Mouse (Mus musculus): ENCODE measurements around the gene Acsm4. TPM values are rescaled to one million over a fixed set of nuclear protein-coding genes. Genes with fewer than 3 reads are reported as not detected.

Acsm4 gene
- polyA plus RNA-seq, 1 experiment from 2014 or later = not detected

- no peak for DNase-seq (ENCODE audit: low spot score)
- WGBS = 48% methylated on average over 2 of the region's 2 CpGs
- Histone ChIP-seq H3K4me1 (replicated peaks; ENCODE audit: insufficient read depth, low read length) (no peaks in the 10 kb centered on the region), H3K27me3 (ENCODE audit: insufficient read depth, low read length) (no peaks in the 10 kb centered on the region), H3K4me3 (replicated peaks; ENCODE audit: low read depth, low read length) (no peak overlapping the region), H3K9me3 (replicated peaks; ENCODE audit: low read length) (no peaks in the 10 kb centered on the region), H3K4me2 (ENCODE audit: low read length) (no peak overlapping the region), H3K27ac (no peak overlapping the region), H3K9ac (ENCODE audit: low read depth, low read length) (no peak overlapping the region), H3K36me3 (ENCODE audit: insufficient read depth, low read length) (no peaks in the 10 kb centered on the region)
- no peak for TF ChIP-seq CTCF (IDR thresholded peaks at IDR 0.05; ENCODE audit: low read depth)
- no peak for ATAC-seq (replicated peaks; ENCODE audit: low FRiP score, low read depth)
Measured at GRCm38 (mm10) chr7:119749942-119750341, 60.1 kb downstream of the Acsm4 start.

- DNase-seq (ENCODE audit: low spot score) = no peak
- no peak for TF ChIP-seq CTCF (IDR thresholded peaks at IDR 0.05; ENCODE audit: low read depth)
- Histone ChIP-seq H3K27ac (no peak overlapping the region), H3K9me3 (replicated peaks; ENCODE audit: low read length) (no peaks in the 10 kb centered on the region), H3K36me3 (ENCODE audit: insufficient read depth, low read length) (no peaks in the 10 kb centered on the region), H3K4me3 (replicated peaks; ENCODE audit: low read depth, low read length) (no peak overlapping the region), H3K27me3 (ENCODE audit: insufficient read depth, low read length) (no peaks in the 10 kb centered on the region), H3K9ac (ENCODE audit: low read depth, low read length) (no peak overlapping the region), H3K4me2 (ENCODE audit: low read length) (no peak overlapping the region), H3K4me1 (replicated peaks; ENCODE audit: insufficient read depth, low read length) (no peaks in the 10 kb centered on the region)
- no peak for ATAC-seq (replicated peaks; ENCODE audit: low FRiP score, low read depth)
- WGBS = 81% methylated on average over 1 of the region's 1 CpGs
Measured at GRCm38 (mm10) chr7:119753696-119754095, 63.9 kb downstream of the Acsm4 start.

GRCm38 (mm10) chr7:119760527-119760951 is 70.7 kb downstream of the Acsm4 start, which contains the start of gene Acsm3:
TSS of gene Acsm3 (plus strand) at chr7:119760923.
- no peak within 1 kb of the TSS for H3K4me3 ChIP-seq (replicated peaks; ENCODE audit: low read depth, low read length)
- H3K4me2 ChIP-seq (ENCODE audit: low read length) = peak within 1 kb of the TSS; percentile 37
- 0 out of 2 replicates have a peak, but pooled peaks have one; percentile 17 for ATAC-seq (replicated peaks; ENCODE audit: low FRiP score, low read depth)

GRCm38 (mm10) chr7:119762166-119762697 is 72.4 kb downstream of the Acsm4 start:
- no peak overlapping the region for H3K27ac ChIP-seq
- DNase-seq (ENCODE audit: low spot score) = no peak
- H3K9me3 ChIP-seq (replicated peaks; ENCODE audit: low read length) = no peaks in the 10 kb centered on the region
- H3K9ac ChIP-seq (ENCODE audit: low read depth, low read length) = no peak overlapping the region
- H3K36me3 ChIP-seq (ENCODE audit: insufficient read depth, low read length) = no peaks in the 10 kb centered on the region
- no peaks in the 10 kb centered on the region for H3K27me3 ChIP-seq (ENCODE audit: insufficient read depth, low read length)
- no peak overlapping the region for H3K4me2 ChIP-seq (ENCODE audit: low read length)
- no peaks in the 10 kb centered on the region for H3K4me1 ChIP-seq (replicated peaks; ENCODE audit: insufficient read depth, low read length)
- WGBS = 45% methylated on average over 4 of the region's 4 CpGs
- H3K4me3 ChIP-seq (replicated peaks; ENCODE audit: low read depth, low read length) = no peak overlapping the region
- TF ChIP-seq CTCF (IDR thresholded peaks at IDR 0.05; ENCODE audit: low read depth) = no peak
- ATAC-seq (replicated peaks; ENCODE audit: low FRiP score, low read depth) = no peak

More at GRCm38 (mm10) chr7:119760527-119760951, 70.7 kb downstream of the Acsm4 start, which contains the start of gene Acsm3:
- Histone ChIP-seq H3K4me1 (replicated peaks; ENCODE audit: insufficient read depth, low read length) (no peaks in the 10 kb centered on the region), H3K36me3 (ENCODE audit: insufficient read depth, low read length) (no peaks in the 10 kb centered on the region), H3K9ac (ENCODE audit: low read depth, low read length) (no peak within 1 kb of the TSS), H3K27me3 (ENCODE audit: insufficient read depth, low read length) (no peaks in the 10 kb centered on the region), H3K9me3 (replicated peaks; ENCODE audit: low read length) (no peaks in the 10 kb centered on the region), H3K27ac (no peak within 1 kb of the TSS)
- WGBS = 15% methylated on average over 11 of the region's 11 CpGs
- no peak for TF ChIP-seq CTCF (IDR thresholded peaks at IDR 0.05; ENCODE audit: low read depth)
- peak; percentile 17 for DNase-seq (ENCODE audit: low spot score)

Other genes starting within 250 kb of the Acsm4 start
- 0.51 and 0.64 TPM in 2 replicates for gene Gp2, start 230.7 kb upstream of the Acsm4 start, polyA plus RNA-seq (2015; fragmentation: Nextera tagmentation; extraction: Ambion mirVana)
- gene Umod, start 210.7 kb upstream of the Acsm4 start, polyA plus RNA-seq (2015; fragmentation: Nextera tagmentation; extraction: Ambion mirVana) = 131 and 133 TPM in 2 replicates
- gene Acsm5, start 170.6 kb upstream of the Acsm4 start, polyA plus RNA-seq (2015; fragmentation: Nextera tagmentation; extraction: Ambion mirVana) = 5.0 and 6.6 TPM in 2 replicates
- gene Pdilt, start 166.5 kb upstream of the Acsm4 start, polyA plus RNA-seq (2015; fragmentation: Nextera tagmentation; extraction: Ambion mirVana) = 0.62 and 1.1 TPM in 2 replicates
- 114 and 134 TPM in 2 replicates for gene Acsm2, start 135.7 kb upstream of the Acsm4 start, polyA plus RNA-seq (2015; fragmentation: Nextera tagmentation; extraction: Ambion mirVana)
- gene Acsm1, start 83.0 kb upstream of the Acsm4 start, polyA plus RNA-seq (2015; fragmentation: Nextera tagmentation; extraction: Ambion mirVana) = 32.7 and 36.6 TPM in 2 replicates
- 60.9 and 63.5 TPM in 2 replicates for gene Thumpd1, start 30.8 kb downstream of the Acsm4 start, polyA plus RNA-seq (2015; fragmentation: Nextera tagmentation; extraction: Ambion mirVana)
- gene Acsm3, start 70.9 kb downstream of the Acsm4 start, polyA plus RNA-seq (2015; fragmentation: Nextera tagmentation; extraction: Ambion mirVana) = 0.82 and 0.99 TPM in 2 replicates
- 8.5 and 13.0 TPM in 2 replicates for gene Rexo5, start 104.0 kb downstream of the Acsm4 start, polyA plus RNA-seq (2015; fragmentation: Nextera tagmentation; extraction: Ambion mirVana)
- gene Eri2, start 104.0 kb downstream of the Acsm4 start, polyA plus RNA-seq (2015; fragmentation: Nextera tagmentation; extraction: Ambion mirVana) = 15.8 and 16.4 TPM in 2 replicates
- gene Lyrm1, start 205.8 kb downstream of the Acsm4 start, polyA plus RNA-seq (2015; fragmentation: Nextera tagmentation; extraction: Ambion mirVana) = 8.5 and 9.3 TPM in 2 replicates
- gene Dcun1d3, start 206.3 kb downstream of the Acsm4 start, polyA plus RNA-seq (2015; fragmentation: Nextera tagmentation; extraction: Ambion mirVana) = 7.0 and 7.2 TPM in 2 replicates